Mouse (Mus musculus) myocyte (in vitro differentiated cells): ENCODE data around the gene Myo6.

ENCODE experiments used
- CEBPB ChIP-seq: IDR thresholded peaks from 2 replicates; pipeline ENCODE4 v1.6.1; 2011; ENCODE audit warnings: mild to moderate bottlenecking, moderate library complexity; ENCODE audit not compliant: poor library complexity, insufficient read depth, severe bottlenecking
- E2F4 ChIP-seq: IDR thresholded peaks from one replicate; pipeline ENCODE4 v1.6.1; 2011; ENCODE audit warnings: mild to moderate bottlenecking, control low read depth, moderate library complexity; ENCODE audit not compliant: insufficient read depth
- MAX ChIP-seq: IDR thresholded peaks from one replicate; pipeline ENCODE4 v1.6.1; 2011; ENCODE audit warnings: low read depth, mild to moderate bottlenecking, control low read depth
- MYOD1 ChIP-seq, 3 experiments: IDR thresholded peaks; one replicate each; pipeline ENCODE4 v1.6.1; 2011; ENCODE audit warnings: control low read depth in 2 of 3, low read depth in 2 of 3, mild to moderate bottlenecking in 2 of 3, moderate library complexity in 1 of 3; ENCODE audit not compliant: insufficient read length in 2 of 3, control insufficient read depth in 1 of 3
- MYOG ChIP-seq, 3 experiments: IDR thresholded peaks; one replicate each; pipeline ENCODE4 v1.6.1; 2011; ENCODE audit warnings: control low read depth in 2 of 3, low read depth in 2 of 3, mild to moderate bottlenecking in 2 of 3; ENCODE audit not compliant: insufficient read length in 2 of 3, control insufficient read depth in 1 of 3, insufficient read depth in 1 of 3
- POLR2A ChIP-seq: IDR thresholded peaks from one replicate; pipeline ENCODE4 v1.6.1; 2011; ENCODE audit warnings: low read depth, mild to moderate bottlenecking, control low read depth, moderate library complexity; ENCODE audit not compliant: insufficient read length
- POLR2AphosphoS2 ChIP-seq: IDR thresholded peaks from one replicate; pipeline ENCODE4 v1.6.1; 2011; ENCODE audit warnings: low read depth, control low read depth; ENCODE audit not compliant: insufficient read length
- REST ChIP-seq: IDR thresholded peaks from one replicate; pipeline ENCODE4 v1.6.1; 2011; ENCODE audit warnings: mild to moderate bottlenecking, control low read depth, moderate library complexity; ENCODE audit not compliant: insufficient read depth, insufficient read length
- SRF ChIP-seq: IDR thresholded peaks from one replicate; pipeline ENCODE4 v1.6.1; 2011; ENCODE audit warnings: low read depth; ENCODE audit not compliant: control insufficient read depth, insufficient read length
- TCF12 ChIP-seq: IDR thresholded peaks from one replicate; pipeline ENCODE4 v1.6.1; 2011; ENCODE audit warnings: mild to moderate bottlenecking, control low read depth; ENCODE audit not compliant: poor library complexity, insufficient read depth, severe bottlenecking
- USF1 ChIP-seq: IDR thresholded peaks from one replicate; pipeline ENCODE4 v1.6.1; 2011; ENCODE audit warnings: low read depth, mild to moderate bottlenecking, control low read depth, moderate library complexity

DNA sequence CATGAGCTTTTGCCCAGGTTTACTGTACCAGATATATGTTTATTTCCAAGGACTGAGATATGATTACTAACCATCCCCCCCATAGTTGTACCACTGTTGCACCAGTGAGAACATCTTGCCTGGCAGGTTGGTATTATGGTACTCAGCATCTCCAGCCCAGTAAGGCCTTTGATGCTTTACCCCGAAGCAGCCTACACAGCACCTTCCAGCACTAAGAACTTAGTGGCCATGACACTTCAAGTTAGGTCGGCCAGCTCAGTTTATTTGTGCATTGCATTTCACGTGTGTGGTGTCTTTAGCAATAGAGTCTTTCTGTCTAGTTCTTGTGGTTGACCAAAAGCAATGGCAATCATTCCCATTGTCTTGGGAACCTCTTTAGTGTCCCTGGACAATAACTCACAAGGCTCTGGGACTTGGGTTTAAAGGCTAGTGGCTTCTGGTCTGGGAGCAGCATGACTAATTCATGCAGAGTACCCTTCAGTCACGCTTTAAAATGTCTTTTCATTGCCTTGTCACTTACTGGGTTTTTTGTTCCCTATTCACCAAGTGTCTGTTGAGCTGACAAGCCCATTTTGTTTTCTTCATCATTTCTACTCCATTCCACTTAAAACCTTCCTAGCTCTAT, 69.1 kb downstream of the Myo6 start:
- TF ChIP-seq MYOD1 (IDR thresholded peaks at IDR 0.05; ENCODE audit: control insufficient read depth in 1 of 3, insufficient read length in 2 of 3, low read depth in 2 of 3) (no peak), TCF12 (no peak), POLR2A (no peak), USF1 (no peak), SRF (no peak), CEBPB (no peak), POLR2AphosphoS2 (no peak), REST (no peak), E2F4 (no peak), MAX (no peak), MYOG (IDR thresholded peaks at IDR 0.05; ENCODE audit: control insufficient read depth in 1 of 3, insufficient read depth in 1 of 3, insufficient read length in 2 of 3, low read depth in 2 of 3) (no peak)
